Mouse (Mus musculus): ENCODE data around the gene Zfp597. TPM values are rescaled to one million over a fixed set of nuclear protein-coding genes. Genes with fewer than 3 reads are reported as not detected.

Zfp597 gene
- polyA plus RNA-seq, 1 experiment: 11.4 TPM

Other genes with a start within 250 kb of the Zfp597 start
- gene Mefv, start 166.5 kb downstream of the Zfp597 start, polyA plus RNA-seq (2012; rRNA removed): 0.04 TPM in 1 of 2 replicates, not detected in the other
- gene Zfp263, start 140.5 kb downstream of the Zfp597 start, polyA plus RNA-seq (2012; rRNA removed): 17.8 and 18.3 TPM in 2 replicates
- not detected in 2 replicates for gene Olfr15, start 53.7 kb downstream of the Zfp597 start, polyA plus RNA-seq (2012; rRNA removed)
- 3.3 and 3.4 TPM in 2 replicates for gene Zfp174, start 37.3 kb downstream of the Zfp597 start, polyA plus RNA-seq (2012; rRNA removed)
- 112 and 113 TPM in 2 replicates for gene Naa60, start 12.2 kb downstream of the Zfp597 start, polyA plus RNA-seq (2012; rRNA removed)
- 0.45 and 0.54 TPM in 2 replicates for gene Gm20695, start 87 bp upstream of the Zfp597 start, polyA plus RNA-seq (2012; rRNA removed)
- gene 1700037C18Rik, start 24.1 kb upstream of the Zfp597 start, polyA plus RNA-seq (2012; rRNA removed): 8.8 and 9.5 TPM in 2 replicates
- 25.2 and 27.5 TPM in 2 replicates for gene Cluap1, start 24.2 kb upstream of the Zfp597 start, polyA plus RNA-seq (2012; rRNA removed)
- gene Nlrc3, start 92.1 kb upstream of the Zfp597 start, polyA plus RNA-seq (2012; rRNA removed): 0.83 and 0.92 TPM in 2 replicates
- gene Slx4, start 119.2 kb upstream of the Zfp597 start, polyA plus RNA-seq (2012; rRNA removed): 36.0 and 37.2 TPM in 2 replicates
- not detected in 2 replicates for gene Dnase1, start 152.4 kb upstream of the Zfp597 start, polyA plus RNA-seq (2012; rRNA removed)
- 75.8 and 77.7 TPM in 2 replicates for gene Trap1, start 193.3 kb upstream of the Zfp597 start, polyA plus RNA-seq (2012; rRNA removed)

Measured in cortical plate, adult 2 months (tissue).